Mouse (Mus musculus) stomach, embryonic 15.5 days (tissue): ENCODE data around the gene Abca8b. TPM values are rescaled to one million over a fixed set of nuclear protein-coding genes. Genes with fewer than 3 reads are reported as not detected.

Experiments
- ATAC-seq: fragments of 200-750 bp; cut with Nextera tagmentation; 2 replicates; pipeline ENCODE4 v1.8.0; 2017; ENCODE audit warnings: low read depth, moderate number of reproducible peaks, moderate TSS enrichment; ENCODE audit not compliant: insufficient read depth, low FRiP score
- H3K27ac ChIP-seq: fragments of 300-500 bp; sonication (generic); 2 replicates; pipeline ENCODE4 v1.5.1; 2015; ENCODE audit warnings: mild to moderate bottlenecking, inconsistent platforms
- H3K27me3 ChIP-seq: fragments of 300-500 bp; sonication (generic); replicated peaks from 2 replicates; pipeline ENCODE4 v1.6.1; 2015; ENCODE audit warnings: inconsistent platforms
- H3K36me3 ChIP-seq: fragments of 300-500 bp; sonication (generic); 2 replicates; pipeline ENCODE4 v1.6.1; 2015; ENCODE audit warnings: inconsistent platforms
- H3K4me1 ChIP-seq: fragments of 300-500 bp; sonication (generic); 2 replicates; pipeline ENCODE4 v1.6.1; 2015; ENCODE audit warnings: inconsistent platforms
- H3K4me2 ChIP-seq: fragments of 300-500 bp; sonication (generic); 2 replicates; pipeline ENCODE4 v1.6.1; 2015; ENCODE audit warnings: mild to moderate bottlenecking, inconsistent platforms
- H3K4me3 ChIP-seq: fragments of 300-500 bp; sonication (generic); replicated peaks from 2 replicates; pipeline ENCODE4 v1.5.1; 2015; ENCODE audit warnings: inconsistent platforms
- H3K9ac ChIP-seq: fragments of 300-500 bp; sonication (generic); 2 replicates; pipeline ENCODE4 v1.6.1; 2015; ENCODE audit warnings: inconsistent platforms
- H3K9me3 ChIP-seq: fragments of 300-500 bp; sonication (generic); 2 replicates; pipeline ENCODE4 v1.6.1; 2016; ENCODE audit warnings: inconsistent platforms
- WGBS: fragments of 180-500 bp; shearing (Covaris S2); methylation state at CpG from one replicate; pipeline ENCODE4 v1.1.7; 2015; 5-methylcytosine and 5-hydroxymethylcytosine counted together
- polyA plus RNA-seq: library from polyadenylated mRNA; unstranded; fragments of >200 nt; fragmentation: Nextera tagmentation; extraction: Ambion mirVana; gene quantifications from 2 replicates; pipeline ENCODE4 v1.2.1, GENCODE M21; 2015

Abca8b gene
- polyA plus RNA-seq, 1 experiment from 2014 or later, result 0.81 TPM

- Histone ChIP-seq H3K9ac (no peak overlapping the region), H3K4me3 (no peak overlapping the region), H3K36me3 (no peaks in the 10 kb centered on the region), H3K9me3 (no peaks in the 10 kb centered on the region), H3K4me1 (no peaks in the 10 kb centered on the region), H3K27ac (no peak overlapping the region), H3K27me3 (no peaks in the 10 kb centered on the region), H3K4me2 (no peak overlapping the region)
- ATAC-seq, result no peak
- 83% methylated on average over 4 of the region's 4 CpGs for WGBS
Measured at GRCm38 (mm10) chr11:109889595-109889994, 106.0 kb downstream of the Abca8b start.

GRCm38 (mm10) chr11:109886757-109887156, 108.9 kb downstream of the Abca8b start:
- no peak overlapping the region for H3K4me3 ChIP-seq
- no peak overlapping the region for H3K27ac ChIP-seq
- WGBS, result 91% methylated on average over 4 of the region's 4 CpGs
- H3K27me3 ChIP-seq, result no peaks in the 10 kb centered on the region
- H3K9me3 ChIP-seq, result no peaks in the 10 kb centered on the region
- H3K36me3 ChIP-seq, result no peaks in the 10 kb centered on the region
- no peak overlapping the region for H3K4me2 ChIP-seq
- no peak for ATAC-seq
- no peak overlapping the region for H3K9ac ChIP-seq
- H3K4me1 ChIP-seq, result no peaks in the 10 kb centered on the region

GRCm38 (mm10) chr11:109885521-109885920, 110.1 kb downstream of the Abca8b start:
- no peak overlapping the region for H3K4me2 ChIP-seq
- H3K27me3 ChIP-seq, result no peaks in the 10 kb centered on the region
- no peak overlapping the region for H3K9ac ChIP-seq
- H3K27ac ChIP-seq, result 0 out of 2 replicates have a peak overlapping the region, but pooled peaks have one; percentile 40
- WGBS, result 77% methylated on average over 3 of the region's 3 CpGs
- no peaks in the 10 kb centered on the region for H3K4me1 ChIP-seq
- no peak for ATAC-seq
- H3K36me3 ChIP-seq, result no peaks in the 10 kb centered on the region
- H3K9me3 ChIP-seq, result no peaks in the 10 kb centered on the region
- no peak overlapping the region for H3K4me3 ChIP-seq

GRCm38 (mm10) chr11:109884801-109885200, 110.8 kb downstream of the Abca8b start:
- Histone ChIP-seq H3K9me3 (no peaks in the 10 kb centered on the region), H3K36me3 (no peaks in the 10 kb centered on the region), H3K4me1 (no peaks in the 10 kb centered on the region), H3K27me3 (no peaks in the 10 kb centered on the region), H3K27ac (no peak overlapping the region; the same call in 1 of the 2 replicates), H3K4me2 (no peak overlapping the region), H3K4me3 (no peak overlapping the region), H3K9ac (no peak overlapping the region)
- ATAC-seq, result peak; percentile 18; the same call in 1 of the 2 replicates
- 40% methylated on average over 4 of the region's 4 CpGs for WGBS

GRCm38 (mm10) chr11:109884126-109884525, 111.5 kb downstream of the Abca8b start:
- Histone ChIP-seq H3K4me3 (no peak overlapping the region), H3K4me1 (no peaks in the 10 kb centered on the region), H3K9me3 (no peaks in the 10 kb centered on the region), H3K4me2 (no peak overlapping the region), H3K9ac (no peak overlapping the region), H3K27ac (no peak overlapping the region), H3K27me3 (no peaks in the 10 kb centered on the region), H3K36me3 (no peaks in the 10 kb centered on the region)
- WGBS, result 53% methylated on average over 3 of the region's 3 CpGs
- no peak for ATAC-seq

Other genes with a start within 250 kb of the Abca8b start
- not detected in 2 replicates for gene 1700012B07Rik, start 167.8 kb downstream of the Abca8b start, polyA plus RNA-seq
- 1.4 and 2.9 TPM in 2 replicates for gene Abca8a, start 100.1 kb upstream of the Abca8b start, polyA plus RNA-seq
- 1.7 and 1.8 TPM in 2 replicates for gene Abca9, start 172.4 kb upstream of the Abca8b start, polyA plus RNA-seq